Mouse (Mus musculus): ENCODE measurements around the gene Oas3. TPM values are rescaled to one million over a fixed set of nuclear protein-coding genes. Genes with fewer than 3 reads are reported as not detected.

Oas3 gene
- total RNA-seq, 2 experiments from 2014 or later = 11.1 to 22.8 TPM

DNA sequence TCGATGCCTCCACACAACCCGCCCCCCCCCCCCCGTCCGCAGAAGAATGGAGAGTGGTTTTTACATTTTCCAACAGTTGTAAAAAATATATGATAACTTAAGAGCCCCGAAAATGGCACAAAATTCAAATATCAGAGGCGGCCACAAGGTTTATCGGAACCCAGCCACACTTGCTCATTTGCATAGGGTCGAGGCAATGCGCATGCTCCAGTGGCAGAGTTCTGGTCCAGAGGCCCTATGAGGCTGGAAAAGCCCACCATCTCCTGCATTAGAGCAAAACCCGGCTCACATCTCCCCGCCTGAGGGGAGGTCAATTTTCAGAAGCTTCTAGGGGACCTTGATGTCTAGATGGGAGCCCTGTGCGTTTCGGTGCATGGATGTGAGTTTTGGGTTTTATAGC lies 70.5 kb downstream of the Oas3 start:
- ATAC-seq (ENCODE audit: poor library complexity, severe bottlenecking) = no peak

DNA sequence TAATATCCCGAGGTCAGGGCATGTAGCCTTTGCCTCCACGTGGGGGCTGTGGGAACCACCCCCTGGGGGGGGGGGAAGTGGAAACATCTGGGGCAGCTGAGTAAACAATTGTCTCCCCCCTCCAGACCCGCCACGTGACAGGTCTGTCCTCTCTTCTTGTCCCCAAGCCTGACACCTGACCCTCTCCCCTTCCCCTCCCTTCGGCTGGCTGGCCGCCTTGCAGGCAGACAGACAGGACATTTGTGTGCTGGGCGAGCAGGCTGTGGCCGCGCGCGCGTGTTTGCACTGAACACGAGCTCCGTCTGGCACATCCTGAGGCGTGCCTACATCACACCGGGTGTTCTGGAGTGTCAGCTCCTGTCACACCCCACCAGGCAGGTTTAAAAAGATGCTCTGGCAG lies 70.9 kb downstream of the Oas3 start:
- no peak for ATAC-seq (ENCODE audit: poor library complexity, severe bottlenecking)

DNA sequence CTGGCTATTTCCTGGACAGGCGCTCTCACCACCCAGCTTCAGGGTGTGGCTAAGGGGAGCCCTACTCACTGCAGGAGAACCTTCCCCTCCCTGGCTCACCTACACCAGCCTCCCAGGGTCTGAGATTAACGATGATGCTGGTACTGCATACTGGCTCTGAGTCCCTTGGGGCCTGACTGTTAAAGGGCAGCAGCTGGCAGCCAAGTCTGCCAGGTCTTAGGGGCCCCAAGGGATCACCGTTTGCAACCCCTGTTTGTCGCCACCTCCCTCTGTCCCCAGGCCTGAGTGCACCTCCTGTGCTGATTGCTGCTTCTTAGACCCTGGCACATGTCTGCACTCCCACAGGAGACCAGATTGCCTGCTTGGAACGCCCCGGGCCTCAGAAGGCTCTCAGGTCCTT lies 73.0 kb downstream of the Oas3 start:
- ATAC-seq (ENCODE audit: poor library complexity, severe bottlenecking) = no peak

DNA sequence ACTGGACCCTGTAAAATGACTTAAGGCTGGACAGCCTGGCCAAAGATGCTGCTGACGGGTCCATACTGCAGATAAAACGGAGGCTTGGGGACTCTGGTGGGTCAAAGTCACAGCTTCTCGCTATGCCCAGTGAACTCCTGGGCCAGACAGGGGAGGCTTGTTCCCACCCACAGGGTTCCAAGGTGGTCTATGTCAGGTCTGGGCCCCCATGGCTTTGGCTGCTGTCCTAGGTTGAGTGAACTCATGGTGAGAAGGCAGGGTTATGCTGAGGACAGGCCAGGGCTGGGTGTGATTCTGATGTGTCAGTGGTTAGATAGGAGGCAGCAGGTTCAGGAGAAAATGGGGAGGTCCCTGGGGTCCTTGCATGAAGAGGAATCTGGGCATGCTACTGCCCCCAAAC lies 73.8 kb downstream of the Oas3 start:
- ATAC-seq (ENCODE audit: poor library complexity, severe bottlenecking) = no peak

Other genes starting within 250 kb of the Oas3 start
- 37.6 and 38.3 TPM in 2 replicates for gene Tpcn1, start 189.0 kb downstream of the Oas3 start, total RNA-seq (2015)
- 15.8 and 18.2 TPM in 2 replicates for gene Tpcn1, start 189.0 kb downstream of the Oas3 start, total RNA-seq (2017)
- 0.18 and 0.98 TPM in 2 replicates for gene Iqcd, start 188.6 kb downstream of the Oas3 start, total RNA-seq (2015)
- 0.11 and 0.45 TPM in 2 replicates for gene Iqcd, start 188.6 kb downstream of the Oas3 start, total RNA-seq (2017)
- 1.5 and 3.0 TPM in 2 replicates for gene Rita1, start 165.1 kb downstream of the Oas3 start, total RNA-seq (2015)
- gene Rita1, start 165.1 kb downstream of the Oas3 start, total RNA-seq (2017) = 2.2 and 3.2 TPM in 2 replicates
- 7.7 and 7.9 TPM in 2 replicates for gene Ddx54, start 164.9 kb downstream of the Oas3 start, total RNA-seq (2015)
- 21.3 and 22.6 TPM in 2 replicates for gene Ddx54, start 164.9 kb downstream of the Oas3 start, total RNA-seq (2017)
- gene Cfap73, start 143.4 kb downstream of the Oas3 start, total RNA-seq (2015) = not detected in 2 replicates
- gene Cfap73, start 143.4 kb downstream of the Oas3 start, total RNA-seq (2017) = not detected in 2 replicates
- 0.05 TPM in 1 of 2 replicates, not detected in the other for gene Rasal1, start 128.8 kb downstream of the Oas3 start, total RNA-seq (2015)
- gene Rasal1, start 128.8 kb downstream of the Oas3 start, total RNA-seq (2017) = not detected in 2 replicates
- gene Dtx1, start 65.7 kb downstream of the Oas3 start, total RNA-seq (2015) = 0.30 and 0.40 TPM in 2 replicates
- gene Dtx1, start 65.7 kb downstream of the Oas3 start, total RNA-seq (2017) = not detected in 2 replicates
- gene Oas2, start 27.8 kb downstream of the Oas3 start, total RNA-seq (2015) = 13.0 and 13.2 TPM in 2 replicates
- gene Oas2, start 27.8 kb downstream of the Oas3 start, total RNA-seq (2017) = 3.9 and 7.5 TPM in 2 replicates
- 0.39 TPM in 1 of 2 replicates, not detected in the other for gene Oas1e, start 17.9 kb upstream of the Oas3 start, total RNA-seq (2015)
- not detected in 2 replicates for gene Oas1e, start 17.9 kb upstream of the Oas3 start, total RNA-seq (2017)
- gene Oas1c, start 34.9 kb upstream of the Oas3 start, total RNA-seq (2015) = 2.2 and 2.8 TPM in 2 replicates
- gene Oas1c, start 34.9 kb upstream of the Oas3 start, total RNA-seq (2017) = 0.44 and 1.1 TPM in 2 replicates
- gene Oas1f, start 69.7 kb upstream of the Oas3 start, total RNA-seq (2015) = not detected in 2 replicates
- gene Oas1f, start 69.7 kb upstream of the Oas3 start, total RNA-seq (2017) = not detected in 2 replicates
- gene Oas1h, start 83.8 kb upstream of the Oas3 start, total RNA-seq (2015) = not detected in 2 replicates
- gene Oas1h, start 83.8 kb upstream of the Oas3 start, total RNA-seq (2017) = not detected in 2 replicates
- gene Oas1g, start 110.0 kb upstream of the Oas3 start, total RNA-seq (2015) = 1.9 and 3.1 TPM in 2 replicates
- gene Oas1g, start 110.0 kb upstream of the Oas3 start, total RNA-seq (2017) = 1.9 and 2.8 TPM in 2 replicates
- 24.4 and 25.5 TPM in 2 replicates for gene Oas1a, start 129.9 kb upstream of the Oas3 start, total RNA-seq (2015)
- 24.2 and 29.8 TPM in 2 replicates for gene Oas1a, start 129.9 kb upstream of the Oas3 start, total RNA-seq (2017)
- gene Oas1d, start 136.9 kb upstream of the Oas3 start, total RNA-seq (2015) = not detected in 2 replicates
- gene Oas1d, start 136.9 kb upstream of the Oas3 start, total RNA-seq (2017) = not detected in 2 replicates
- 0.18 TPM in 1 of 2 replicates, not detected in the other for gene Rph3a, start 232.4 kb upstream of the Oas3 start, total RNA-seq (2015)
- gene Rph3a, start 232.4 kb upstream of the Oas3 start, total RNA-seq (2017) = not detected in 2 replicates